Mouse (Mus musculus): ENCODE measurements around the gene Gcn1l1.
"Not testable (repeated sequence)": the region's sequence is repeated elsewhere in the genome, so short reads cannot be mapped to it uniquely, and the experiment has no call there.

Gcn1l1 gene

DNA sequence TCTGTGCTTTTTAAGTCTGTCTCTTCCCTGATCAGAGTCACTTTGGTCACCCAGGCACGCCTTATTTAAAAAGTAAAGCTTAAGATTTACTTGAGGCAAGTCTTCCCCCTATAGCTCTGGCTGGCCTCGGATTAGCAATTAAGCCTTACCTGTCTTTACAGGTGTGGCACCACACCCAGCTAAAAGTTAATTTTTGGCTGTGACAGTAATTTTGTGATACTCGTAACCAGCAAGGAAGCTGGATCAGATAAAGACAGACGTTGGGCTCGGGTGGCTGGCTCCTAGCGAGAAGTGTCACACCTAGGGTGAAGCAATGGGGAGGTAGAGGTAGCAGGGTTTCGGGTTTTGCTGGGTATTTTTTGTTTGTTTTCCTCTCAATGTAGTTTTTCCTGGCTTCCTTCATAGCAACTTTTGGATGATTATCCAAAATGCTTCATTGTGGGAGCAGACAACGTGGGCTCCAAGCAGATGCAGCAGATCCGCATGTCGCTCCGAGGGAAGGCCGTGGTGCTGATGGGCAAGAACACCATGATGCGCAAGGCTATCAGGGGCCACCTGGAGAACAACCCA lies 4.6 kb upstream of the Gcn1l1 start:
- no peak for DNase-seq

DNA sequence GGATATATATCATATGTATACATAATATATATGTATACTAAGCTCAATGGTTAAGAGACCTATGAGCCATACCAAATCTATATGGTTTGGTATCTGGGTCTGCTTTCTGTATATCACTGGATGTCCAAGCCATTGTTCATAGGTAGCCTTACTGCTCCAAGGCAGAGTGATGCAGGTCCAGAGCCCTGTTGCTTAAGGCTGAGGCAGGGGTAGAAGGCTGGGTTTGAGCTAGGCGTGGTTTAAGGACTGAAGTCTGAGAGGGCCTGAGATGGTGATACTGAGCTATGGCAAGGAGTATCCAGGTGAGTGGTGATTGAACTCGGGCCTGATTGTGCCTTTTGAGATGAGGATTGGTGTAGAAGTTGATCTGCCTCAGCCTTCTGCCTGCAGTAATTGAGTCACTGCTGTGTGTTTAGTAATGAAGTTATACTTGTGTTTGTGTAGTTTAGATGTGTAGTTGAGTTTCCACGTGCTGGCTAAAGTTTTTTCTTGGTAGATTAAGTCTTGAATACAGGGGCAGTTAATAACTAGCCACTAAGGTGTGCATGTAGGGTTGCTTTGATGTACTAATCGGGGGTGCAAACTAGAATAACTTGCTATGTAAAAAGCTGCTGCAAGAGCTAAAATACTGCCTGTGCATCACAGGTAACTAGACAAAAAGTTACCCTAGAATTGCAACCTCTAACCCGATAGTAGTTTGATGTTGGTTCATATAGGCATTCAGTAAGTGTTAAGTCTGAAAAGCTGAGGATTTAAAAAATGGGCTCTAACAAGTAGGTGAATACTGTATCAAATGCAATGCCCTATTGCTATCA lies 1.1 kb upstream of the Gcn1l1 start:
- DNase-seq: no peak

DNA sequence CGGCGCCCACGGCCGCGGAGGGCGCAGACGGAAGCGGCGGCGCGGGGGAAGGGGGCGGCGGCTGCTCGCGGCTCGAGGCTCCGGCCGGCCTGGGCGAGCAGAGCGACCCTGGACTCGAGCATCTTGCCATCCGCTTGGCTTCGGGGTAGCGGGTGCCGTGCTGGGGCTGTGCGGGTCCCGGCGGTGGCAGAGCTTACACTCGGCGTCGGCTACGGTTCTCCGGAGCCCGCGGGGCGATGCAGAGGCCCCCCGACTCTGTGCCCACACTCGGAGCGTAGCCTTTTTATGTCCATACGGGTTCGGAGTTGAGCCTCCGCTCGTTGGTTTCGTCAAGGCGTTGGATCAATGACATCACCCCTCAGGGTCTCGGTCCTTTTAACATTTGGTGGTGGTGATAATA lies 349 bp downstream of the Gcn1l1 start:
- no peak for DNase-seq

DNA sequence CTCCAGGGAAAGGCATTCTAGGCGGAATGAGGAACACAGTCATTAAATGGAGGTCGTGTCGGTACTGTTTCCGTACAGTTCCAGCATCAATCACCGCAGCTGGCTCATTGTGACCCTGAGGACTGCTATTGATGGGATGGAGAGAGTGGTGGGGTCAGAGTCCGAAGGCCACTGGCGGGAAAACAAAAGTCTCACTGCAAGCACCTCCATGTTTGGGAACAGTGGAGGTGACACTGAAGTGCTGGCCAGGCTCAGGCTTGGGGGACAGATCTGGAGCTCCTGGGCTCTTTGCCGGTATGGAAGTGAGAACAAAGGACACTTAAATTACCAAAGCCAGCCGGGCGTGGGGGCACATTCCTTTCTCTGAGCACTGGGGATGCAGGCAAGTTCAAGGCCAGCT lies 3.6 kb downstream of the Gcn1l1 start:
- no peak for DNase-seq

DNA sequence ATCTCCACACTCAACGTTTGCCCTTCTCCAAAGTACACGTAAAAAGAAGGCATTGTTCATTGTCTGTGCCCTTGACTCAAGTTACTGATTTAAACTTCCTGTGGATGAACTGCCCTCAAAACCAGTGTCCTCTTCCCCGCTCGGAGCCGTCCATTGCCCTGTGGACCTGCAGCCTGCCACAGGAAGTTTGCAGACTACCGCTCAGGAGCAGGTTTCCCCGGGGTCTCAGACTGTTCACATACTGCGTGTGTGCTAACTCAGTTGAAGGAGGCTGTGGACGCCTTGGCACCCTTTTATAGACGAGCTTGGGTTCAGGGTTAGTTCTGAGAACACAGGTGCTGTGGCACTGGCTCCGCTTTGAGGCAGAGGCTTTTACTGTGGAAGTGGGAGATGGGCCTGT lies 4.3 kb downstream of the Gcn1l1 start:
- no peak for DNase-seq

GRCm38 (mm10) chr5:115569721-115570120 lies 4.7 kb downstream of the Gcn1l1 start:
- no peak for DNase-seq

DNA sequence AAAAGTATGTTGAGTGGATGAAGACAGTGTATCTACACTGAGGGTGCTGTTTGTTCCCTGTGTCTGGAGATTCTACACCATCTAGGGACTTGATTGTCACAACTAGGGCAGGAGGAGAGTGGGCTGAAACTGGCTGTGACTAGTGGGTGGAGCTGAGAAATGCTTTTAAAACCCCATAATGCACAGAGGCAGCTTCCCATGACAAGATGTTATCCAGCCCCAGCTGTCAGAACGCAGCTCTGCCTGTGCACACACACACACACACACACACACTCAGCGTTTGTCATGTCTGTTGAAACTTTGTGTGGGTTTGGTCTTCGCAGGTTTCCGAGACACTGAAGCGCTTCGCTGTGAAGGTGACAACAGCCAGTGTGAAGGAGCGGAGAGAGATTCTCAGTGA lies 6.0 kb downstream of the Gcn1l1 start:
- no peak for DNase-seq

DNA sequence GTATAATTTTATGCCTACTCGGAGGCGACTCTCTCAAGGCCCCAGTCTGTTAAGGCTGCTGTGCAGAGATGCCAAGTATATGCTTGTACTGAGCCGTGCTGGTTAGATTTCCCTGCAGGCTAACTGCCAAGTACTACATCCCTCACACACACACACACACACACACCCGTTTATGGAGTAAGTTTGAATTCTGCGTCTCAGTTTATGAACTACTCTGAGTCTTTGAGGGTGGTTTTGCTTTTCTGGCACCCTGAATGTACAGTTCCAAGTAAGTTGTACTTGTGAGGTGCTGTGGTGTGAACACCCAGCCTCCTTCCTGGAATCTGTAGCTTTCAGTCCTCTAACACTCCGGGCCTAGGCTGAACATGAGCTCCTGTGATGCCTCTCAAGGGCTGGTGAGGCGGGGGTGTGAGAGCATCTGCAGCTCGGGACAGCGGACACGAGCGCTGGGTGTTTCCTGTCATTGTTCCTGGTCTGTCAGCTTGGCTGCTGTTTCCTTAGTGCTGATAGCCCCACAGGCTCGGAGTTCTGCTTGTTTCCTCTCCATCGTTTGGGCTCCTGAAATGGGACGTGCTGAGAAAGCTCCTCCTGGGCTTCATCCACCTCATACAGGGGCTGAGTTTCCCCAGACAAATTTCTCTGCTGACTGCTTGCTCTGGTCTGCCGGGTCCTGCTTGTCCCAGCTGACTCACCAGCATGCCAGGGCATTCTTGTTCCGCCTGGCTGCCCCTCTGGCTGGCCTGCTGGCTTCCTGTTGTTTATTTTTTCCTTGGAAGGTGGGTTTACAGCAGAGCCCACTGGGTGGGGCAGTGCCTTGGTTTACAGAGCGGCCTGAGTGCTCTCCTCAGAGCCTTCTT lies 7.9 kb downstream of the Gcn1l1 start:
- peak; percentile 57 to 67 for DNase-seq

- DNase-seq: peak in 1 of 2 experiments; percentile 24
Measured at GRCm38 (mm10) chr5:115574992-115575391, 9.9 kb downstream of the Gcn1l1 start.

- not testable (repeated sequence) for DNase-seq
Measured at GRCm38 (mm10) chr5:115577686-115578085, 12.6 kb downstream of the Gcn1l1 start.

GRCm38 (mm10) chr5:115578922-115579321 lies 13.9 kb downstream of the Gcn1l1 start:
- DNase-seq: no peak

DNA sequence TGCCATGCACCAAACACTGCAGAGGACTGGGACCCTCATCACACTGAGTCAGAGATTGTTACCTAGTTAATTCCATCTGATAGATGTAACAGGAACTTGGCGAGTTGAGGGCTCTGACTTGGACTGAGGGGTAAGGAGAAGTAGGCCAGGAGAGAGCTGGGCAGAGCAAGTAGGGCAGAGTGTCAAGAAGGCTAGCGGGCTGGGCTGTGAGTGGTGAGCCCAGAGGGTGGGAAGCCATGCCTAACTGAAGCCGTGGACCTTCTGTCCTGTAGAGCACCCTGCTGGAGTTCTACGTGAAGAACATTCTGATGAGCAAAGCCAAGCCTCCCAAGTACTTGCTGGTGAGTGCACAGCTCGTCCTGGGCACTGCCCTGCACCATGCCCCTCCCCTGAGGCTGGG lies 14.3 kb downstream of the Gcn1l1 start:
- DNase-seq: no peak

DNA sequence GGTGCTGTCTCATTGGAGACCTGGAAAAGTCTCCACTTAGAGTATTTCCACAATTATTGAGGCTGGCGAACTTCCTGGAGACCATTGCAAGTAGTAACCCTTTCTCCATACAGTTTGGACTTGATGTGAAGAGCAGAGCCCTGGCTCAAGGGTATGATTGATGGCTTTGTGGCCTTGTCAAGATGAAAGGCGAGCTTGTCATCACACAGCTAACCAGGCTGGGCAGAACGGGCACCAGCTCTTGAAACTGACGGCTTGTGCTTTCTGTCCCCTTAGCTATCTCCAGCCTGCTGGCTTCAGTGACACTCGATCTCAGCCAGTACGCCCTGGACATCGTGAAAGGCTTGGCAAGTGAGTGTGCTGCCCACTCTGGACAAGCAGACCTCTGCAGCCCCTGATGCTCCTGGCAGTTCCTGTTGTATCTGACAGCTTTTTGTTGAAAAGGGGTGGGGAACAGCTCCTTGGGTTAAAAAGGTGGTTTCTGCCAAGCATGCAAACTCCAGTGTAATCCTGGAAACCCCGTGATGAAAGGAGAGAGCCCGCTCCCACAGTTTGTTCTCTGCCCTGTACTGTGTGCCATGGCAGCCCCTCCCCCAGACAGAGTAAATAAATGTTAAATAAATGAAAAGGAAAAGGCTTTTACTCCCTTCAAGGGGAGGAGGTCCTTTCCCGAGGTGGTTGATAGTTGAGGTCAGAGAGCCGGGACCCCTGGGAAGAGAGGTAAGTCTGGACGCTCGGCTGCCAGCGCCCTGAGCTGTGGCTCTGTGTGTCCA lies 15.4 kb downstream of the Gcn1l1 start:
- DNase-seq: no peak

- DNase-seq: no peak
Measured at GRCm38 (mm10) chr5:115581662-115582061, 16.6 kb downstream of the Gcn1l1 start.

- DNase-seq: no peak
Measured at GRCm38 (mm10) chr5:115585616-115586015, 20.6 kb downstream of the Gcn1l1 start.

DNA sequence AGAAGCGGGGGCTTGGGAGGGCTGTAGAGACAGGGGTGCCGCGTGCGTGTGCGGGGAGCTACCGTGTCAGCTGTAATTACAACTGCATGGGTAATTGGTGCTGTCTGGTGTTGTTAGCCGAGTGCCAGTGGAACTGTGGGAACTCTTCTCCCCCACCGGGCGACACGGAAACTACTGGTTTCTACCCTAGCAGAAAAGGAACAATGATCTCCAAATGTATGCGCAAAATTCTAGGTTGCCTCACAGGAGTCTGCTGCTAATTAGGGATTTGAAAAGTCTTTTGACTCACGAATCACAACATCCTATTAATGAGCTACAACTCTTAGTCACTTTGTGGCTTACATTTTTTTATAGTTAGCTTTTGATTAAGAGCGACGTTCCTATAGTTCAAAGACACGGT lies 21.1 kb downstream of the Gcn1l1 start:
- DNase-seq: no peak

DNA sequence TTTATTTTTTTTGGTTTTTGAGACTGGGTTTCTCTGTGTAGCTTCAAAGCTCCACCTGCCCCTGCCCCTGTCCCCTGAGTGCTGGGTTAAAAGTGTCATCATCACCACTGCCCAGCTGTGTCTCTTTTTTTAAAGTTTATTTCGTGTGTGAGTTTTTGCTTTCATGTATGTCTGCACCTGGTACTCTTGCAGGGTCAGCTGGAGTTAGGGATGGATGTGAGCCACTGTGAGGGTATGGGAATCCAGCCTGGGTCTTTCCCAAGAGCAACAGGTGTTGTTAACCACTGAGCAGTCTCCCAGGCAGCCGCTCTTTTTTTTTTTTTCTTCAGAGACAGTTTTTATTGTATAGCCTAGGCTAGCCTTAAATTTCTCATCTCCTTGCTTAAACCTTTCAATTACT lies 21.7 kb downstream of the Gcn1l1 start:
- DNase-seq: no peak

- DNase-seq: no peak
Measured at GRCm38 (mm10) chr5:115591028-115591427, 26.0 kb downstream of the Gcn1l1 start.

DNA sequence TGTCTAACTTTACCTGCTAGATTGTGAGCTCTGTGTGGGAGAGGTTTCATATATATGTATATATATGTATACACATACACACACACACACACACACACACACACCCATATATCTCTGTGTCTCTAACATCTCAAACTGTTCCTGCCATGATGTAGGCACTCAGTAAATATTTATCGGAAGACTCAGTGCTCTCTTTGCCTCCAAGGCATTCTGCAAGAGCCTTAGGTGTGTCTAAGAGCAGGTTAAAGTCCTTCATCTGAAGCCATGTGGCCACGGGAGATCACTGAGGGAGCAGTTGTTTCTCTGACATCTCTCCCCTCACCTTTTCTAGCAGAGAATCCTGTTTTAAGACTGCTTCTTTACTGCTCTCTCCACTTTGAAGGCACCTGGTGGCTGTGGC lies 26.5 kb downstream of the Gcn1l1 start:
- no peak for DNase-seq

GRCm38 (mm10) chr5:115603561-115603960 lies 38.5 kb downstream of the Gcn1l1 start:
- DNase-seq: no peak

DNA sequence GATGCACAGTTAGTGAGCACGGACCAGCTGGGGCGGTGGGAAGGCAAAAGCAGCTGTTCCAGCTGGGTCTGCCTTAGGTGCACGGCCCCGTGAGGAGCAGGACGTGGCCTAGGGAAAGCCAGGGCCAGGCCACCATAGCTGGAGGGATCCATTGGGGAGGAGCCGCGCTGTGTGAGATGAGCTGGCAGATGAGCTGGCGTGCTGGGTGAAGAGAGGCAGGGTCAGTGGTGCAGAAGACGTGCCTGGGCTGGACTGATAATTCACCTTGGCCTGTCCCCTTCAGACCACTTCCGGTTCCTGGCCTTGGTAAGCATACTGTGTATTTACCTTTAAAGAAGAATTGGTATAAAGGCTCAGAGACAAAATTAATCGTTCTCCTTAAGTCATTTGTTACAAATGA lies 46.5 kb downstream of the Gcn1l1 start:
- no peak for DNase-seq

DNA sequence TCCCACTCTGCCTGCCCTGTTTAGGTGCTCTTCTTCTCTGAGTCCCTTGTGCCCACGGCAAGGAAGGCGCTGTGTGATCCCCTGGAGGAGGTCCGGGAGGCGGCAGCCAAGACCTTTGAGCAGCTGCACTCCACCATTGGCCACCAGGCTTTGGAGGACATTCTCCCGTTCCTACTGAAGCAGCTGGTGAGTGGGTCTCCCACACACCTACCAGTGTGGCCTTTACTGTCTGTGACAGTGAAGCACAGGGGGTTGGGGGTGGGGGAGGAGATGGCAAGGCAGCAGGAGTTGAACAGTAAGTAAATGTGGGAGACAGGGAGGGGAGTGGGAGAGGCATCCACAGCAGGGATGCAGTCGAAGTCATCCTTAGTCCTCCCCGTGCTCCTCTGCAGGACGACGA lies 48.3 kb downstream of the Gcn1l1 start:
- DNase-seq: no peak

- peak; percentile 18 to 26 for DNase-seq
Measured at GRCm38 (mm10) chr5:115614948-115615347, 49.9 kb downstream of the Gcn1l1 start.

All from lung, adult 18-20 months (tissue).